Mouse (Mus musculus) testis, postnatal 10 days (tissue): ENCODE data around the gene Zc3h10.
"Not testable (repeated sequence)": the region's sequence is repeated elsewhere in the genome, so short reads cannot be mapped to it uniquely, and the experiment has no call there.

Experiments used
- DNase-seq: peaks from one replicate; pipeline ENCODE4 v3.0.0; 2021; ENCODE audit warnings: low spot score

Zc3h10 gene

GRCm38 (mm10) chr10:128495903-128496302 is 51.7 kb downstream of the Zc3h10 start:
- no peak for DNase-seq

- DNase-seq: no peak
These were observed 52.3 kb downstream of the Zc3h10 start for GRCm38 (mm10) chr10:128495270-128495669.

- no peak for DNase-seq
These were observed 52.8 kb downstream of the Zc3h10 start for GRCm38 (mm10) chr10:128494667-128495245.

- peak; percentile 98 for DNase-seq
These were observed 53.6 kb downstream of the Zc3h10 start, which contains the start of gene Myl6 for GRCm38 (mm10) chr10:128493695-128494666. Gene Myl6, minus strand, starts transcription at chr10:128494145.

GRCm38 (mm10) chr10:128493319-128493694 is 54.3 kb downstream of the Zc3h10 start:
- DNase-seq: no peak

- DNase-seq: peak; percentile 70
These were observed 54.8 kb downstream of the Zc3h10 start for GRCm38 (mm10) chr10:128492633-128493311.

- not testable (repeated sequence) for DNase-seq
These were observed 55.5 kb downstream of the Zc3h10 start for GRCm38 (mm10) chr10:128492051-128492450.
